Mouse (Mus musculus): ENCODE data around the gene Utp15. TPM values are rescaled to one million over a fixed set of nuclear protein-coding genes. Genes with fewer than 3 reads are reported as not detected.

The Utp15 gene
- polyA plus RNA-seq, 1 experiment from 2014 or later = 33.9 TPM

DNA sequence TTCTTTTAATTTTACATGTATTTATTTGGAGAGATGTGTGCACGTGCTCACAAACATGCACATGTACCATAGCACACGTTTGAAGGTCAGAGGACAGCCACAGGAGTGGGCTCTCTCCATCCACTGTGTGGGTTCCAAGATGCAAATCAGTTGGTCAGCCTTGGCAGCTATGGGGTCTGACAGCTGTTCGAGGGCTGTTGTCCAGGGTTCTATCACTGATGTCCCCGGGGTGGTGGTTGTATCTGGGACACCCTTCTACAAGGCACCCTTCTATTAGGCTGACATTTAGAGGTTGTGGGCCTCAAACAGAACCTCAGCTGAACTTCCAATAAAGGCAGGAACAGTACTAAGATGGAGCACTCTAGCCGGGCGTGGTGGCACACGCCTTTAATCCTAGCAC is 13.4 kb upstream of the Utp15 start:
- Histone ChIP-seq H3K9ac (replicated peaks; ENCODE audit: low read depth, low read length) (no peak overlapping the region), H3K27ac (ENCODE audit: low read length) (no peak overlapping the region), H3K36me3 (ENCODE audit: control insufficient read depth, insufficient read depth, low read length) (peaks cover 26% of the 10 kb centered on the region), H3K4me3 (ENCODE audit: low read depth, low read length) (no peak overlapping the region), H3K9me3 (ENCODE audit: control insufficient read depth, low read depth, low read length) (no peaks in the 10 kb centered on the region), H3K4me1 (ENCODE audit: control insufficient read depth, insufficient read depth, low read length) (no peaks in the 10 kb centered on the region), H3K27me3 (ENCODE audit: control insufficient read depth, insufficient read depth, low read length) (no peaks in the 10 kb centered on the region), H3K4me2 (replicated peaks; ENCODE audit: low read depth, low read length) (no peak overlapping the region)
- no peak for ATAC-seq (ENCODE audit: insufficient number of reproducible peaks, insufficient read depth, low FRiP score, low read depth)
- WGBS = 87% methylated on average over 7 of the region's 7 CpGs

DNA sequence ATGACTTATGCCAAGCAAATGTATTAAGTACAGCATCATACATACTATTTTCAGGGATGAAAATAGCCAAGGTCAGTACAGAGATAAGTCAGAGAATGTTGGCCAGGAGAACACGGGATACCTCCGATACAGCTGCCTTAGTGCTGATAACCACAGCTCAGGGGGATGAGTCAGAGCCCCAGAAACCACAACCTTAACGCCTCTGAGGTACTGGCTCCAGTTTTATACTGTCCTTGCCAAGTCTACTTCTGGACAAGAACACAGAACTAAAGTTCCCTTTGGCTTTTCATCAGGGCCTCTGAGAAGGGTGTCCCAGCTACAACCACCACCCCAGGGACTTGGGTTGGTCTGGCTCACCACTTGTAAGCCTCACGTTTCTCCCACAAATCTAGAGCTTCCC is 12.8 kb upstream of the Utp15 start:
- WGBS = 77% methylated on average over 4 of the region's 4 CpGs
- Histone ChIP-seq H3K36me3 (ENCODE audit: control insufficient read depth, insufficient read depth, low read length) (peaks cover 31% of the 10 kb centered on the region), H3K27ac (ENCODE audit: low read length) (no peak overlapping the region), H3K9me3 (ENCODE audit: control insufficient read depth, low read depth, low read length) (no peaks in the 10 kb centered on the region), H3K4me3 (ENCODE audit: low read depth, low read length) (no peak overlapping the region), H3K27me3 (ENCODE audit: control insufficient read depth, insufficient read depth, low read length) (no peaks in the 10 kb centered on the region), H3K4me1 (ENCODE audit: control insufficient read depth, insufficient read depth, low read length) (no peaks in the 10 kb centered on the region), H3K4me2 (replicated peaks; ENCODE audit: low read depth, low read length) (no peak overlapping the region), H3K9ac (replicated peaks; ENCODE audit: low read depth, low read length) (no peak overlapping the region)
- ATAC-seq (ENCODE audit: insufficient number of reproducible peaks, insufficient read depth, low FRiP score, low read depth) = no peak

DNA sequence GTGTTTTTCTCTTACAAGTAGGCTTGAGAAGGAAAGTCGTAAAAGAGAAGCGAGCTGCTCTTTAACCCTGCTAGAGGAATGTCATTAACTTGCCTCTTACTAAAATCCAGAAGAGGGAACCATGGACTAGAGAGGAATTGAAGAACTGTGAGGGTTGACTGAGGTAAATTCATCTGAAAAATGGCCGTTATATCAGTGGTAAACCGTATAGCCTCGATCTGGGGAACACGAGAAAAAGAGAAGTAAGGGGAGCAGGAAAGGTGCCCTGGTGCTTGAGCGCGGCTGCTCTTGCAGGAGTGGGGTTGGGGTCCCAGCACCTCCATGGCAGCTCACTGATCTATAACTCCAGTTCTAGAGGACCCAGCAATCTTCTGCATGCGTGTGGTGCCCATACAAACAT is 11.2 kb upstream of the Utp15 start:
- Histone ChIP-seq H3K4me1 (ENCODE audit: control insufficient read depth, insufficient read depth, low read length) (no peaks in the 10 kb centered on the region), H3K36me3 (ENCODE audit: control insufficient read depth, insufficient read depth, low read length) (peaks cover 37% of the 10 kb centered on the region)
- 90% methylated on average over 9 of the region's 9 CpGs for WGBS

DNA sequence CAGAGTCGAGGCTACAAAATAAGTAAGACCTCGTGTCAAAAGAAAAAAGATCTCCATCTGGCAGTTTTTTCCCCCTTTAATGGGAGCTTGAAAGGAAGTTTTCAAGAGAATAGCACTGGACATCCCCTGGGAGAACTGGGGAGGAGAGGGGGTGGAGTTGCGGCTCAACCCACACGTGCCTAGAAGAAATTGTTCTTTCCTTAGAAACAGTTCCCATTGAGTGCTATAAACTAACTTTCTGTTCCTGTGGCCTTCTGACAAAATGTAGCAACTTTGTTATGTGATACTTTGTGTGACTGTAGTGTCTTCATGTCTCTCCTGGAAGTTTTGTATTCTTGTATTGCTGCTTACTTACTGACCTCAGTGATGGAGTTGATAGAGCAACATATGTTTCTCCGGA is 1.3 kb upstream of the Utp15 start:
- Histone ChIP-seq H3K9me3 (ENCODE audit: control insufficient read depth, low read depth, low read length) (no peaks in the 10 kb centered on the region), H3K4me3 (ENCODE audit: low read depth, low read length) (peak overlapping the region; percentile 93), H3K4me1 (ENCODE audit: control insufficient read depth, insufficient read depth, low read length) (peaks cover 13% of the 10 kb centered on the region), H3K27ac (ENCODE audit: low read length) (no peak overlapping the region), H3K36me3 (ENCODE audit: control insufficient read depth, insufficient read depth, low read length) (peaks cover 20% of the 10 kb centered on the region; the same call in 1 of the 2 replicates), H3K9ac (replicated peaks; ENCODE audit: low read depth, low read length) (peak overlapping the region; percentile 87; the same call in 1 of the 2 replicates), H3K27me3 (ENCODE audit: control insufficient read depth, insufficient read depth, low read length) (no peaks in the 10 kb centered on the region), H3K4me2 (replicated peaks; ENCODE audit: low read depth, low read length) (peak overlapping the region; percentile 78)
- WGBS = 26% methylated on average over 5 of the region's 5 CpGs
- no peak for ATAC-seq (ENCODE audit: insufficient number of reproducible peaks, insufficient read depth, low FRiP score, low read depth)

More for the DNA sequence above, 11.2 kb upstream of the Utp15 start:
- Histone ChIP-seq H3K9ac (replicated peaks; ENCODE audit: low read depth, low read length) (no peak overlapping the region), H3K27ac (ENCODE audit: low read length) (no peak overlapping the region), H3K4me3 (ENCODE audit: low read depth, low read length) (no peak overlapping the region), H3K27me3 (ENCODE audit: control insufficient read depth, insufficient read depth, low read length) (no peaks in the 10 kb centered on the region), H3K4me2 (replicated peaks; ENCODE audit: low read depth, low read length) (no peak overlapping the region), H3K9me3 (ENCODE audit: control insufficient read depth, low read depth, low read length) (no peaks in the 10 kb centered on the region)
- ATAC-seq (ENCODE audit: insufficient number of reproducible peaks, insufficient read depth, low FRiP score, low read depth) = no peak

DNA sequence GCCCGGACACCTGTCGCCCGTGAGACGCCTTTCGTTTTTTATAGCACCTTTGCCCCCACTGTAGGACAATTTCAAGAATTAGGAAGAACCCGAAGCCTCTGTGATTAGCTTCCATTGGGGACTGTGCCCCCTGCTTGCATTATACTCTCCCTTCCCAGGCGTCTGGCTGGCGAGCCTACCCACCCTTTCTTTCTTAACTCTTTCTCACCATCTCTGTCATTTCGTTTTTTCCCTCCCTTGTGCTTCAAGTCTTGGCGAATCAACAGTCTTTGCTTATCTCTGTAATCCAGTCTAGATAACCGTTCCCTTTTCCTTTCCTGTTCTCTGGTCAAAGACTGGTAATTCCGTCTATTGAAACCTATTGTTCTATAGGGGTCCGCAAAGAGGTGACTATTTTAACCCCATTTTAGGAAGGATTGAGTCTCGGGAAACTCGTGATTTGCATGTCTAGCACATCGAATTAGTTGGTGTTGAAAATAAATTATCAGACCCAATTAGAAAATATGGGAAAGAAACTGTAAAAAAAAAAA is 682 bp upstream of the Utp15 start:
- H3K4me1 ChIP-seq (ENCODE audit: control insufficient read depth, insufficient read depth, low read length) = peaks cover 13% of the 10 kb centered on the region
- H3K27me3 ChIP-seq (ENCODE audit: control insufficient read depth, insufficient read depth, low read length) = no peaks in the 10 kb centered on the region
- peak; percentile 15; the same call in 1 of the 2 replicates for ATAC-seq (ENCODE audit: insufficient number of reproducible peaks, insufficient read depth, low FRiP score, low read depth)
- H3K27ac ChIP-seq (ENCODE audit: low read length) = peak overlapping the region; percentile 89
- no peaks in the 10 kb centered on the region for H3K9me3 ChIP-seq (ENCODE audit: control insufficient read depth, low read depth, low read length)
- WGBS = 2% methylated on average over 16 of the region's 16 CpGs
- H3K9ac ChIP-seq (replicated peaks; ENCODE audit: low read depth, low read length) = peak overlapping the region; percentile 87
- H3K4me2 ChIP-seq (replicated peaks; ENCODE audit: low read depth, low read length) = peak overlapping the region; percentile 78
- peaks cover 18% of the 10 kb centered on the region; the same call in 1 of the 2 replicates for H3K36me3 ChIP-seq (ENCODE audit: control insufficient read depth, insufficient read depth, low read length)
- peak overlapping the region; percentile 93 for H3K4me3 ChIP-seq (ENCODE audit: low read depth, low read length)

GRCm38 (mm10) chr13:98254921-98255320 is 7.9 kb downstream of the Utp15 start:
- Histone ChIP-seq H3K9me3 (ENCODE audit: control insufficient read depth, low read depth, low read length) (no peaks in the 10 kb centered on the region), H3K4me3 (ENCODE audit: low read depth, low read length) (no peak overlapping the region), H3K27me3 (ENCODE audit: control insufficient read depth, insufficient read depth, low read length) (no peaks in the 10 kb centered on the region), H3K36me3 (ENCODE audit: control insufficient read depth, insufficient read depth, low read length) (peaks cover 66% of the 10 kb centered on the region), H3K4me2 (replicated peaks; ENCODE audit: low read depth, low read length) (no peak overlapping the region), H3K4me1 (ENCODE audit: control insufficient read depth, insufficient read depth, low read length) (no peaks in the 10 kb centered on the region), H3K27ac (ENCODE audit: low read length) (no peak overlapping the region), H3K9ac (replicated peaks; ENCODE audit: low read depth, low read length) (no peak overlapping the region)
- 75% methylated on average over 9 of the region's 9 CpGs for WGBS
- no peak for ATAC-seq (ENCODE audit: insufficient number of reproducible peaks, insufficient read depth, low FRiP score, low read depth)

DNA sequence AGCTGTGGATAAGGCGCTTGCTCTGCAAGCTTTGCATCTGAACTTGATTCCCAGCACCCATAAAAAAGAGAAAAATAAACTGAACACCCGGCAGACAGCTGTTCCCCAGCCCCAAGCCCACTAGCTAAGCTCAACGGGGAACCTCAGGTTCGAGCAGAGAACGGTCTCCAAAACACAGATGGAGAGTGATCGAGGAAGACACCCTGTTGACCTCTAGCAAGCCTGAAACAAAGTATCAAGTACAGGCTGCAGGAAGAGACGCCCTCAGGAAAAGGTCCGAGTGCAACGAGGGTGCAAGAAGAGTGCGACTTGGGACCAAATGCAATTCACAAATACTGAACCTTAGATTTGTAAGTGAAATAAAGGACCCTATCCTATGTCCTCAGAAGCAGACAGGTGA is 13.2 kb downstream of the Utp15 start:
- Histone ChIP-seq H3K27me3 (ENCODE audit: control insufficient read depth, insufficient read depth, low read length) (no peaks in the 10 kb centered on the region), H3K4me1 (ENCODE audit: control insufficient read depth, insufficient read depth, low read length) (no peaks in the 10 kb centered on the region)

GRCm38 (mm10) chr13:98245386-98245785 is 17.5 kb downstream of the Utp15 start:
- Histone ChIP-seq H3K4me2 (replicated peaks; ENCODE audit: low read depth, low read length) (no peak overlapping the region), H3K27me3 (ENCODE audit: control insufficient read depth, insufficient read depth, low read length) (no peaks in the 10 kb centered on the region), H3K27ac (ENCODE audit: low read length) (no peak overlapping the region), H3K9ac (replicated peaks; ENCODE audit: low read depth, low read length) (no peak overlapping the region), H3K4me3 (ENCODE audit: low read depth, low read length) (no peak overlapping the region), H3K4me1 (ENCODE audit: control insufficient read depth, insufficient read depth, low read length) (no peaks in the 10 kb centered on the region), H3K9me3 (ENCODE audit: control insufficient read depth, low read depth, low read length) (no peaks in the 10 kb centered on the region), H3K36me3 (ENCODE audit: control insufficient read depth, insufficient read depth, low read length) (peaks cover 24% of the 10 kb centered on the region)
- ATAC-seq (ENCODE audit: insufficient number of reproducible peaks, insufficient read depth, low FRiP score, low read depth) = no peak
- 69% methylated on average over 7 of the region's 7 CpGs for WGBS

More for the DNA sequence above, 13.2 kb downstream of the Utp15 start:
- no peak overlapping the region for H3K4me2 ChIP-seq (replicated peaks; ENCODE audit: low read depth, low read length)
- peaks cover 53% of the 10 kb centered on the region for H3K36me3 ChIP-seq (ENCODE audit: control insufficient read depth, insufficient read depth, low read length)
- 91% methylated on average over 10 of the region's 10 CpGs for WGBS
- ATAC-seq (ENCODE audit: insufficient number of reproducible peaks, insufficient read depth, low FRiP score, low read depth) = no peak
- H3K9me3 ChIP-seq (ENCODE audit: control insufficient read depth, low read depth, low read length) = no peaks in the 10 kb centered on the region
- H3K9ac ChIP-seq (replicated peaks; ENCODE audit: low read depth, low read length) = no peak overlapping the region
- no peak overlapping the region for H3K4me3 ChIP-seq (ENCODE audit: low read depth, low read length)
- H3K27ac ChIP-seq (ENCODE audit: low read length) = no peak overlapping the region
